Comparison of ENCODE assay signal across 22 mouse cellular contexts in genomic region chr15:59733932-59734331, GRCm38 (mm10).
"Had no signal": no experiment of that assay in that cellular context is flagged by ENCODE, and none has a peak within 500 bp of the region (broad histone marks: within the 10 kb centered on the region; RNA-seq: fewer than 3 reads in every experiment).

No protein-coding gene starts in this region.

- H3K4me1 ChIP-seq: limb, embryonic 10.5 days; limb, embryonic 13.5 days; lung, embryonic 15.5 days; midbrain, embryonic 10.5 days; midbrain, embryonic 13.5 days; neural tube, embryonic 13.5 days had no signal

- H3K27me3 ChIP-seq: limb, embryonic 13.5 days; liver, embryonic 12.5 days; liver, embryonic 15.5 days; lung, embryonic 15.5 days; midbrain, embryonic 13.5 days; neural tube, embryonic 13.5 days had no signal

- H3K36me3 ChIP-seq: limb, embryonic 10.5 days; limb, embryonic 13.5 days; liver, embryonic 12.5 days; liver, embryonic 15.5 days; lung, embryonic 15.5 days; midbrain, embryonic 10.5 days; midbrain, embryonic 13.5 days; neural tube, embryonic 13.5 days had no signal

- DNase-seq: liver; lung, adult 18-20 months; lung, postnatal 10 days; lung, postnatal 36 days; right cerebral cortex, adult 18-20 months; right cerebral cortex, postnatal 14 days; right cerebral cortex, postnatal 4 days; thymus, adult 2 months; thymus, postnatal 14 days had no signal

- ATAC-seq: liver, embryonic 12.5 days; midbrain, embryonic 13.5 days; midbrain, embryonic 16.5 days had no signal

- H3K4me3 ChIP-seq: limb, embryonic 10.5 days; limb, embryonic 13.5 days; liver, embryonic 12.5 days; liver, embryonic 15.5 days; lung, embryonic 15.5 days; megakaryocyte, embryonic 14.5 days; midbrain, embryonic 10.5 days; midbrain, embryonic 13.5 days; myocyte; neural tube, embryonic 13.5 days had no signal

- H3K27ac ChIP-seq: kidney, postnatal 0 days; limb, embryonic 10.5 days; limb, embryonic 13.5 days; liver, embryonic 12.5 days; liver, embryonic 15.5 days; lung, embryonic 15.5 days; midbrain, embryonic 10.5 days; midbrain, embryonic 13.5 days; neural tube, embryonic 13.5 days; stomach, postnatal 0 days had no signal
